Mouse (Mus musculus) forebrain, embryonic 16.5 days (tissue): ENCODE measurements around the gene Gm20388. TPM values are rescaled to one million over a fixed set of nuclear protein-coding genes. Genes with fewer than 3 reads are reported as not detected.

Experiments used
- ATAC-seq: fragments of 200-750 bp; cut with Nextera tagmentation; 2 replicates; pipeline ENCODE4 v1.8.0; 2017; ENCODE audit warnings: mild to moderate bottlenecking, moderate library complexity
- H3K27ac ChIP-seq: fragments of 300-500 bp; sonication (generic); 2 replicates; pipeline ENCODE4 v1.5.1; 2014; ENCODE audit warnings: low read length, control low read depth
- H3K27me3 ChIP-seq: fragments of 300-500 bp; sonication (generic); replicated peaks from 2 replicates; pipeline ENCODE4 v1.6.1; 2014; ENCODE audit warnings: low read length; ENCODE audit not compliant: control insufficient read depth, insufficient read depth
- H3K36me3 ChIP-seq: fragments of 300-500 bp; sonication (generic); 2 replicates; pipeline ENCODE4 v1.6.1; 2014; ENCODE audit not compliant: control insufficient read depth, insufficient read depth
- H3K4me1 ChIP-seq: fragments of 300-500 bp; sonication (generic); replicated peaks from 2 replicates; pipeline ENCODE4 v1.6.1; 2014; ENCODE audit warnings: low read length; ENCODE audit not compliant: control insufficient read depth, insufficient read depth
- H3K4me2 ChIP-seq: fragments of 300-500 bp; sonication (generic); 2 replicates; pipeline ENCODE4 v1.6.1; 2014; ENCODE audit warnings: mild to moderate bottlenecking, low read length, control low read depth
- H3K4me3 ChIP-seq: fragments of 300-500 bp; sonication (generic); replicated peaks from 2 replicates; pipeline ENCODE4 v1.5.1; 2014; ENCODE audit warnings: mild to moderate bottlenecking, low read length, control low read depth
- H3K9ac ChIP-seq: fragments of 300-500 bp; sonication (generic); replicated peaks from 2 replicates; pipeline ENCODE4 v1.6.1; 2014; ENCODE audit warnings: low read depth, low read length, control low read depth
- H3K9me3 ChIP-seq: fragments of 300-500 bp; sonication (generic); 2 replicates; pipeline ENCODE4 v1.6.1; 2016; ENCODE audit warnings: low read length; ENCODE audit not compliant: control insufficient read depth
- WGBS: fragments of 180-500 bp; shearing (Covaris S2); extraction: QIAGEN DNeasy Blood & Tissue Kit; methylation state at CpG from one replicate; pipeline ENCODE4 v1.1.7; 2014; 5-methylcytosine and 5-hydroxymethylcytosine counted together
- polyA plus RNA-seq: library from polyadenylated mRNA; unstranded; fragments of >200 nt; fragmentation: Nextera tagmentation; extraction: Ambion mirVana; gene quantifications from 2 replicates; pipeline ENCODE4 v1.2.1, GENCODE M21; 2015

The Gm20388 gene
- polyA plus RNA-seq, 1 experiment from 2014 or later: 4.7 TPM

DNA sequence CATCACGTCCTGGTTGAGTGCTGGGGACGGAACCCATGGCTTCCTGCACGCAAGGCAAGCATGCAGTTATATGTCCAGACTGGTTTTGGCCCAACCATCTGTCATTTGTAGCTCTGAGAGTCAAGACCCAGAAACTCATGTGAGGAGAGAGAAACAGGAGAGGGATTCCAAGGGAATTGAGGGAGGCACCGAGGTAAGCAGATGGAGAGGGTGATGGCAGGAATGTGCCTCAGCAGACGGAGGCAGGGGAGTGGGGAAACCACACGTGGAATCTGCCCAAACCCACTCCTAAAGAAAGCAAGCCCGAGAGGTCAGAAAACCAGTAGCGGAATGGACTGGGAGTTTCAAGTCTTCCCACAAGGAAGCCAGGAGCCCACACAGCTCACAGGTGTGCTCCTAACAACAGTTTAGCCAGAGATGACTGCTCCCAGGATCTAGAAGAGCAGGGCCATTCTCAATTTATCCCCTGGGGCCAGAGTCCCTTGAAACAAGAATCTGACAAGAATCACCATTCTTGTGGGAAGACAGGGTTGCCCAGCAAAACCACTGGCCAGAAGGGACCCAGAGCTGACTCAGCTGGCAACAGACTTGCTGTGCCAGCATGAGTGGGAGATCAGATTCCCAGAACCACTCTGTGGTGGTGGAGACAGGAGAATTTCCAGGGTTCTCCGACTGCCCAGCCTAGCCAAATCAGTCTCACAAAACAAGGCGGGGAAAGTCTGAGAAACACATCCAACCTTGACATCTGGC is 1772.6 kb downstream of the Gm20388 start:
- peaks cover 10% of the 10 kb centered on the region for H3K4me1 ChIP-seq
- ATAC-seq: no peak
- H3K9me3 ChIP-seq: no peaks in the 10 kb centered on the region
- no peak overlapping the region for H3K9ac ChIP-seq
- 75% methylated on average over 10 of the region's 10 CpGs for WGBS
- no peaks in the 10 kb centered on the region for H3K36me3 ChIP-seq
- H3K27me3 ChIP-seq: no peaks in the 10 kb centered on the region
- H3K4me2 ChIP-seq: no peak overlapping the region
- no peak overlapping the region for H3K27ac ChIP-seq
- no peak overlapping the region for H3K4me3 ChIP-seq

DNA sequence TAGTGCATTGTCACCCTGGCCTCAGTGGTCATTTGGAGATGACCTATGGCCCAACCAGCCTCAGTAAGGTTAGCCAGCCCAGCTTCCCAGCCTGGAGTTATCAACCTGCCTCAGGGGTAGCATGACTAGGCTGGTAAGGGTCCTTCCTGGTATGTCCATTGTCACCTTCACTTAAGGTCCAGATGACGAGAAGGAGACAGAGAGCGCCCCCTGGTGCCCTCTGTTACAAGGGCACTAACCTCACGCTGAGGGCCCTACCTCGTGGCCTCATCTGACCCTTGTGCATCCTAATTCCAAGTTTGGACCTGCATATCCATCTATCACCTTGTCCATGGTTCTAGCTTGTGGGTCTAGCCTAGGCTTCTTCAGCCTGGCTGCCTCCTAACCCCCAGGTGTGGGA is 1774.8 kb downstream of the Gm20388 start:
- 12% methylated on average over 4 of the region's 4 CpGs for WGBS

DNA sequence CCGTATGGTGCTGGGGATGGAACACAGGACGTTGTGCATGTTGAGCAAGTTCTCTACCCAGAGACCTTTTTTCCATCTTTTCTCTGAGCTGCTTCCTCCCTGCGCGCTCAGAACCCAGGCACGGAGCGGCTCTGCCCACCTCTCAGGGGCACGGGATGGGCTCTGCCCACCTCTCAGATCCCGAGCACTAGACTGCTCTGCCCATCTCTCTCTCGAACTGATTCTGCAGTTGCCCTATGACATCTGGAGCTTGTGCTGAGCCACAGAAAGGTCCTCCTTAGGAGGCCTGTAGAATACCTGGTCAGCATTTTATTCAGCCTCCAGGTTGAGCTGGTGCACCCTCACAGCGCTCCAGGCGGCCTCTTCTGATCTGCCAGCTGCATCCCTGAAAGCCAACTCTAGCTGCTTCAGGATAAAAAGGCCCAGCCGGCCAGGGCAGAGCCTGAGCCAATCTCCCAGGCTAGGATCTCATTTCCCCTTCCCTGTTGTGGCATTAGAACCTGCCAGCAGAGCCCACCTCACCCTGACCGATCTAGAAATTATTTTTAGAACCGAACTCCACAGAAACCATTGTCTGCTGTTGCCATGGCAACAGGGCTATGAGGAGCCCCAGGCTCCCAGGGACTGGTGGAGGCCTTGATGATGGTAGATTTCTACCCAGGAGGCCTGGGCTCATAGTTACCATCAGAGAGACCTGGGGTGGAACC is 1777.0 kb downstream of the Gm20388 start:
- Histone ChIP-seq H3K27ac (peak overlapping the region; percentile 82), H3K4me1 (peaks cover 13% of the 10 kb centered on the region), H3K36me3 (no peaks in the 10 kb centered on the region), H3K27me3 (no peaks in the 10 kb centered on the region), H3K4me2 (no peak overlapping the region), H3K9me3 (no peaks in the 10 kb centered on the region), H3K9ac (0 out of 2 replicates have a peak overlapping the region, but pooled peaks have one; percentile 2), H3K4me3 (no peak overlapping the region)
- ATAC-seq: peak; percentile 73
- 49% methylated on average over 14 of the region's 14 CpGs for WGBS

More for the DNA sequence above, 1774.8 kb downstream of the Gm20388 start:
- no peak overlapping the region for H3K4me3 ChIP-seq
- no peak overlapping the region for H3K27ac ChIP-seq
- no peaks in the 10 kb centered on the region for H3K36me3 ChIP-seq
- no peak overlapping the region for H3K9ac ChIP-seq
- no peak overlapping the region for H3K4me2 ChIP-seq
- ATAC-seq: no peak
- no peaks in the 10 kb centered on the region for H3K27me3 ChIP-seq
- H3K4me1 ChIP-seq: peaks cover 13% of the 10 kb centered on the region
- no peaks in the 10 kb centered on the region for H3K9me3 ChIP-seq

DNA sequence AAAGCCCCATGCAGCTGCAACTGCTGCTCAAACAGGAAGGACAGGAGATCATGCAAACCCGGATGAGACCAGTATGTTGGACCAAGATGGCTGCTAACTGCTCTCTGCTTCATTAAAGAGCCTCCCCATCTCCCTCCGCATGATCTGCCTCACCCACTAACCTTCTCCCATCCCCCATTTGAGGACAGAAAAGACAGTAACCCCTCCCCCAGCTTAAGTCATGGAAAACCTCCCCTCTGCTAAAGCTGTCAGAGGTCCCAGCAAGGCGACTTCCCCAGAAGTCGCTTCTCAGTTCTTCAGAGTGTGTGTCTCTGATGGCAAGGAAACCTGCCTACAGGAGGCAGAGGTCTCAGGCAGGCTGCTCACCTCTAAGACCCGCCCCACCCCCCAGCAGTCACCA is 1777.9 kb downstream of the Gm20388 start:
- H3K4me3 ChIP-seq: no peak overlapping the region
- H3K27me3 ChIP-seq: no peaks in the 10 kb centered on the region
- no peak overlapping the region for H3K9ac ChIP-seq
- H3K27ac ChIP-seq: peak overlapping the region; percentile 82
- WGBS: 41% methylated on average over 5 of the region's 5 CpGs
- H3K36me3 ChIP-seq: no peaks in the 10 kb centered on the region
- ATAC-seq: 0 out of 2 replicates have a peak, but pooled peaks have one; percentile 5
- no peak overlapping the region for H3K4me2 ChIP-seq
- H3K9me3 ChIP-seq: no peaks in the 10 kb centered on the region
- peaks cover 13% of the 10 kb centered on the region for H3K4me1 ChIP-seq

DNA sequence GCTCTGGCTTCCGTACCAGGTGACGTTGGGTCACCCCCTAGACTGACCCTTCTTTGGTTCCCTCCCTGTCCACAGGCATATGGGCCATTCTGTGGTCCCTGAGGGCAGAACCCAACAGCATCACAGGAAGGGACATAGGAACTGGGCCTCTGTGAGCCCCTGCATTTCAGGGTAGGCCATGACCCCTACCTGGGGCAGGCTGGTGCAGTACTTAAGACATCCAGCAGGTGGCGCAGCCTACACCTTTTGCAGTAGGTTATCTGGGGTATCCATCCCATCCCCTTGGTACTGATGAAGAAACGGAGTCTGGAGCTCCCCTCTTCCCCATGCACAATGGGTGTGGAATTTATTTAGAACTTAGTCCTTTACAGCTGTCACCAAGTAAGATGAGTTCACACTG is 1783.8 kb downstream of the Gm20388 start:
- peaks cover 15% of the 10 kb centered on the region for H3K4me1 ChIP-seq
- no peaks in the 10 kb centered on the region for H3K9me3 ChIP-seq
- WGBS: 47% methylated on average over 4 of the region's 4 CpGs
- H3K27ac ChIP-seq: no peak overlapping the region
- H3K4me2 ChIP-seq: no peak overlapping the region
- no peaks in the 10 kb centered on the region for H3K36me3 ChIP-seq
- no peaks in the 10 kb centered on the region for H3K27me3 ChIP-seq
- H3K4me3 ChIP-seq: no peak overlapping the region
- no peak for ATAC-seq
- no peak overlapping the region for H3K9ac ChIP-seq

DNA sequence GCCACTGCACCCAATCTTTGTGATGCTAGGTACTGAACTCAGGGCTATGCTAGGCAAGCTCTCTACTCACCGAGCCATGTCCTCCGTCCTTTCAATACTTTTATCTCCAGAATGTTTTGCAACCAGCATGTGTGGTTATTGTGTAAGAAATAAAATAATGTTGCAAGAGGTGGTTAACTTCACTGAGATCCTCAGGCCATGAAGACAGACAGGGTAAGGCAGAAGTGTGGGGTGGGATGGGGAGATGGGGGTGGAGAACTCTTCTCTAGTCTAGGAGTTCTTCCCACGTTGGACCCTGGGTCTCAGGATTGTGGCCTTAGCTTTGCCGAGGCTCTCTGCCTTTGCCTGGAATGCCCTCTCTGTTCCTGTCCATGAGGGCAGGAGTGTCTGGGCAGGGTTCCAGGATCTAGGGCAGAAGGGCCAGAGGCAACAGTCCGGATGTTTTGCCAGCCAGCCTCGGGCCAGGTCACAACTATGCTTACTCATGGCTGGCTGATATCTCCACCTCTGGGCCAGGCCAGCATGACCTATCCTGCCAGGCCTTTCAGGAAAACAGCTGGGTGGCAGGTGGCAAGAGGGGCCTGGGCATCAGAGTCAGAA is 1785.0 kb downstream of the Gm20388 start:
- no peak overlapping the region for H3K9ac ChIP-seq
- peaks cover 15% of the 10 kb centered on the region for H3K4me1 ChIP-seq
- H3K36me3 ChIP-seq: no peaks in the 10 kb centered on the region
- H3K4me2 ChIP-seq: no peak overlapping the region
- 82% methylated on average over 6 of the region's 6 CpGs for WGBS
- ATAC-seq: no peak
- no peak overlapping the region for H3K4me3 ChIP-seq
- H3K27me3 ChIP-seq: no peaks in the 10 kb centered on the region
- H3K9me3 ChIP-seq: no peaks in the 10 kb centered on the region
- no peak overlapping the region for H3K27ac ChIP-seq

DNA sequence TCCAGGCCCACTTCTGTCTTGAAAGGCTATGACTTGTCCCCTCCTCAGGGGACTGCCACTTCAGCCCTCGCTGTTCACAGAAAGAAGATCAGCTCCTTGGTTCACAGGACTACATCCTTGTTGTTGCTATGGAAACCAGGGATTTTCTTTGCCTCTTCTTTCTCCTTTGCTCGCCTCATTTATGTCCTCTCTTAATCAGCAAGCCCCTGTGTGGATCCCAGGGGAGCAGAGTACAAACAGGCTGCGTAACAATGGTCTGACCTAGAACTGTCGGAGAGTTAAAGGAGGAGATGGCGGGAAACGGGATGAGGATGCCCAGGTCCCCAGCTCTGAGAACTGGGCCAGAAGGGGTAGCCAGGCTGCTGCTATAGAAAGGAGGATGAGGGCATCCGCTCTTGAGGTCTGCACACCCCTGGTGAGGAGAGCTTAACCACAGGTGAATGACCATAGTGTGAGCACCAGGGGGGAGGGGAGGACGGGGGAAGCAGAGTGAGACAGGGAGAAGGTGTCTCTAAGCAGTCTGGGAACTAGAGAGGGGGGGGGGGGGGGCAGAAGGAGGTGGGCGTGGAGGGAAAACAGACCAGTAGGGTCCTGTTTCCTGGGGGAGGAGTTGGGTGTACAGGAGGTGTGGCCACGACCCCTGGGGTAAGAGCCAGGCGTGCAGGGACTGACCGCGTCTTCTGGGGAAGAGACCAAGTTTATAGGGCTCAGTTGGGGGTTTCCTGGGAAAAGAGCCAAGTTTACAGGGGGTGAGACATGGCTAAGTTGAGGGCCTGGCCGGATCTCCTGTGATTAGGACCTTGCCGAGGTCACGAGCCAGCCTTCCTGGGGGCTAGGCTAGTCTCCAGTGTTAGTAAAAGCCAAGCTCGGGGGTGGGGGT is 1787.3 kb downstream of the Gm20388 start:
- no peak overlapping the region for H3K4me3 ChIP-seq
- H3K4me1 ChIP-seq: peaks cover 15% of the 10 kb centered on the region
- no peaks in the 10 kb centered on the region for H3K36me3 ChIP-seq
- H3K9ac ChIP-seq: peak overlapping the region; percentile 25; the same call in 1 of the 2 replicates
- H3K27me3 ChIP-seq: no peaks in the 10 kb centered on the region
- H3K4me2 ChIP-seq: peak overlapping the region; percentile 43
- no peaks in the 10 kb centered on the region for H3K9me3 ChIP-seq
- ATAC-seq: peak; percentile 30
- peak overlapping the region; percentile 44; the same call in 1 of the 2 replicates for H3K27ac ChIP-seq
- WGBS: 2% methylated on average over 17 of the region's 17 CpGs

DNA sequence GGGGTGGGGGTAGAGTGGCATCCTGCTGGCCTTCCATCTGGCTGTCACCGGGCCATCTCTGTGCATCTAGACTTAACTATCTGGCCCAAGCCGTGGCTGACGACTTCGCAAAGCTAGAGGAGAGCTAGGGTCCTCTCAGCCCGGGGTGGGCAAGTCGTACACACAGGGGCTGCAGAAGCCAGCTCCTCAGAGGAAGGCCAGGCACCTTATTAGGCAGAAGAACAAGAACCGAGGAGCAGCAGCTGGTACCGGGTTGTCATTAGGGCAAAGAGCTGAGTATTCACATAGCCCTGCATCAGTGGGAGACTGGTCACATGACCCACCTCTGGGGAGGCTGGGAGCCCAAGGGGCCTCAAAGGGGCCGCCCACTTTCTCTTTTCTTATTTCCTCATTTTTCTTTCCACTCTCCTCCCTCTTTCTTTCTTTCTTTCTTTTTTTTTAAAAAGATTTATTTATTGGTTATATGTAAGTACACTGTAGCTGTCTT is 1788.0 kb downstream of the Gm20388 start:
- Histone ChIP-seq H3K27me3 (no peaks in the 10 kb centered on the region), H3K36me3 (no peaks in the 10 kb centered on the region), H3K9ac (no peak overlapping the region), H3K9me3 (no peaks in the 10 kb centered on the region), H3K4me1 (peaks cover 15% of the 10 kb centered on the region), H3K4me2 (peak overlapping the region; percentile 26), H3K27ac (peak overlapping the region; percentile 28; the same call in 1 of the 2 replicates), H3K4me3 (no peak overlapping the region)
- 0 out of 2 replicates have a peak, but pooled peaks have one; percentile 24 for ATAC-seq
- WGBS: 4% methylated on average over 9 of the region's 9 CpGs
